Mouse (Mus musculus) megakaryocyte progenitor cell, adult 5-6 weeks (primary cell): ENCODE results near the gene Rbm14. TPM values are rescaled to one million over a fixed set of nuclear protein-coding genes. Genes with fewer than 3 reads are reported as not detected.

Experiments used
- ATAC-seq: replicated peaks from 2 replicates; pipeline ENCODE4 v1.8.0; 2016; ENCODE audit warnings: mild to moderate bottlenecking, moderate TSS enrichment, inconsistent platforms; ENCODE audit not compliant: poor library complexity
- total RNA-seq, 2 experiments: library from RNA; stranded (forward) in 1 of 2; stranded (reverse) in 1 of 2; fragments of 157-497, 149-512 nt in 1 of 2; fragments of 200-1000 nt in 1 of 2; gene quantifications; 2 replicates each; pipeline versions ENCODE4 v1.2.3 to v1.2.4; 2015 to 2017

The Rbm14 gene
- total RNA-seq (2015) = 42.7 and 45.9 TPM in 2 replicates
- 18.9 and 20.8 TPM in 2 replicates for total RNA-seq (2017)

- peak; percentile 92 for ATAC-seq
These were observed at the start of gene Rbm14, which contains the start of gene Gm21992 for GRCm38 (mm10) chr19:4811063-4811908. Gene Rbm14 (minus strand): TSS chr19:4811634. Gene Gm21992 (minus strand): TSS chr19:4811612.

GRCm38 (mm10) chr19:4859081-4859480 is 47.6 kb upstream of the Rbm14 start:
- peak; percentile 96 for ATAC-seq

DNA sequence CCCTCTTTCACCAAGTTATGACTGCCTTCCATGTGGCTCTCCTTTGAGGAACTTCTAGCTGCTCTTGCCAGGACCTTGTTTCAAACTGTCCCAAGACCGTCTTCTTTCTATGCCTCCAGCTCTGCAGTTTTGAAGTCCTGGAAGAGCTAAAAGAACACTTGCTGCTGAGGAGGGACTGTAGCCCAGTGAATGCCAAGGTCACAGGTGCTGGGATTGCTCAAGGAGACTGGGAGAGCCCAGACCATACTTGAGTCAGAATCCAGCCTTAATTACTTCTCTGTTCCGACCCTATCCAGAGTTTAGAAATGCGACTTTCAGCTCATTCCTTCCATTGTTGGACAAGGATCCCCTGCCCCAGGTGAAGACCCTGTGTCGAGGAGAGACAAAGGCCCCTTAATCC is 44.5 kb upstream of the Rbm14 start:
- ATAC-seq = no peak

- no peak for ATAC-seq
These were observed 44.0 kb upstream of the Rbm14 start for GRCm38 (mm10) chr19:4855470-4855820.

- ATAC-seq = peak; percentile 54
These were observed 43.4 kb upstream of the Rbm14 start, which contains the start of gene Ctsf for GRCm38 (mm10) chr19:4854552-4855469. Gene Ctsf (plus strand): TSS chr19:4855130.

DNA sequence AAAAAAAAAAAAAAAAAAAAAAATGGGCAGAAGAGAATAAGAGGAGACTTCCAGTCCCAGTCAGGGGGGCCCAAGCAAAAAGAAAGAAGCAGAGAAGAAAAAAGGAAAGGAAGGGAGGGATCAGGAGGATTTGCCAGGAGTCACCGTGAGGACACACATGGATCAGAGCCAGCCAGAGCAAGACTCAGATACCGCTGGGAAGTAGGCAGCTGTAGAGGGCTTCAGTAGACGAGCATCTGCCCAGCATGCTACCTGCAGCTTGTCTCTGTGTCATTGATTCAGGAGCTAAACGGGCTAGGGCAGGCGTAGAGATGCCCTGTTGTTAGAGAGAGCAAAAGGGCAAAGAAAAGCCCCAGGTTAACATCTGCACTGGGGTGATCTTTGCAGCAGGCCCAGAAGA is 38.8 kb upstream of the Rbm14 start:
- ATAC-seq = no peak

GRCm38 (mm10) chr19:4849800-4850199 is 38.4 kb upstream of the Rbm14 start:
- ATAC-seq = no peak

- peak; percentile 83 for ATAC-seq
These were observed 36.1 kb upstream of the Rbm14 start for GRCm38 (mm10) chr19:4847490-4847889.

- ATAC-seq = no peak
These were observed 34.4 kb upstream of the Rbm14 start for GRCm38 (mm10) chr19:4845846-4846245.

DNA sequence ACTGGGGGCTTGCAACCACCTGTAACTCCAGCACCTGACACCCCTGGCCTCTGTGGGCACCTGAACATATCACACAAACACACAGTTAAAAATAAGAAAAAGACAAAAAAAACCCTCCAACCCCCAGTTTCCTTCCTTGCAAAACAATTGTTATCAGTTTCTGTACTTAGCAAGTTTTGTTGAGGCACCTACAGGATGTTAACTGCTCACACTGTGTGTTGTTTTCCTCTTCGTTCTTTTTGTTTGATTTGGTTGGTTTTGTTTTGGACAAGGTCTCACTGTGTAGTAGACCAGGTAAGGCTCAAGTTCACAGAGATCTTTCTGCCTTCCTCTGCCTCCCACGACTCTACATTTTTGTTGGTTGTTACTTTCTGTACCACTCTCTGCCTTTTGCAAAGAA is 31.2 kb upstream of the Rbm14 start:
- ATAC-seq = no peak

GRCm38 (mm10) chr19:4840848-4841247 is 29.4 kb upstream of the Rbm14 start:
- ATAC-seq = no peak

DNA sequence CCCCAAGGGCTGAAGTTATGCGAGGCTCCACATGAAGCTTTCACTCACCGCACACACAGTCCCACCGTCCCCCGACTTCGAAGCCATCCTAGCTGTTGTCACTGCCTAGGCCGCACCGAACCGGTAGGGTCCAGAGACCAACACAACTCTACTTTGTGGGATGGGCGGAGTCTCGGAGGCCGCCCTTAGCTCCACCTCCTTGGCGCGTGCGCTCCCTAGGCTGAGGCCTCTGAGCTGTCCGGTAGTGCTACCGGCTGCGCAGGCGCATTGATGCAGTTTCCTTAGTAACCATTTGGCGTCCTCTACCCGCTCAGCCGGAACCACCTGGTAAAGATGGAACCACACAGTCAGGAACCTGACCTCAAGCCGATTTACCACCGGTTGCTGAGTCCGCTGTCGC is 27.7 kb upstream of the Rbm14 start, which contains the start of the genes Ccs and Ccdc87:
Gene Ccs, minus strand, starts transcription at position 184 of the 400 bp plus-strand sequence.
Gene Ccdc87, plus strand, starts transcription at position 218 of the 400 bp plus-strand sequence.
- peak; percentile 98 for ATAC-seq

DNA sequence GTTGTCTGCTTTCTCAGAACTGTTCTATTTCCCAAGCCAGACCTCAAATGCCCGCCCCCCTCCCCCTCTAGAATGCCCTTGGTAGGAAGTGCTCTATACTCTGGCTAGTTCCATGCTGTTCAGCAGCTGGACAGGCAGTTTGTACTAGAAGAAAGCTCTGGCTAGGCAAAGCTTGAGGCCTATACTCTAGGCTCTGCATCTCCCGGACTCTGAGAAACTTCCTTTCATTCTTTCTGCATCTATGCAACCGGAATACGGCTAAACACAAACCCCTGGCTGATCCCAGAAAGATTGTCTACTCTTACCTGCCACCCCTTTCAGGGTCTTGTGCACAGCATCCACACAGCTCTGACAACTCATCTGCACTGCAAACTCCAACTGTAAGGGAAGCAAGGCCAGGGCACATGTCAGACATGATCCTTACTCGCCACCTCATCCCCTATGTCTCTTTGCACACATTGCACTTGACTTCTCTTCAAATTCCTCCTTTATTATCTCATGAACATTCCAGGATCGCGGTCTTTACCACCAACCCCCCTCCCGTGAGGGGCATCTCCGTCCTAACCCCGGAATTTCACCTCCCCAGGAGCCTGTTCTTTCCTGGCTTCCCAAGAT is 27.2 kb upstream of the Rbm14 start:
- no peak for ATAC-seq

DNA sequence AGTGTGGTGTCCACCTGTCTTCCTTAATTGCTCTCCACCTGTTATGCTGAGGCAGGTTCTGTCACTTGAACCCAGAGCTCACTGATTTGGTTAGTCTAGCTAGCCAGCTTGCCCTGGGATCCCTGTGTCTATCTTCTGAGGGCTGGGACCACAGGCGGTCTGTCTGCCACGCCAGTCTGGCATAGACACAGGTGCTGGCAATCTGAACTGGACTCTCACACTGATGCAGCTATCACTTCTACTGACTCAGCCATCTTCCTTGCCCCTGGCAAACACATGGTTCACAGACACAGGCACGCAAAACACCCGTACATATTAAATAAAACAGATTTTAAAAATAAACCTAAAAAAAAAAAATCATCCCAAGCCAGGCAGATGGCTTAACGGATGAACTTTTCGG is 25.6 kb upstream of the Rbm14 start:
- no peak for ATAC-seq

GRCm38 (mm10) chr19:4836096-4836495 is 24.7 kb upstream of the Rbm14 start:
- no peak for ATAC-seq

DNA sequence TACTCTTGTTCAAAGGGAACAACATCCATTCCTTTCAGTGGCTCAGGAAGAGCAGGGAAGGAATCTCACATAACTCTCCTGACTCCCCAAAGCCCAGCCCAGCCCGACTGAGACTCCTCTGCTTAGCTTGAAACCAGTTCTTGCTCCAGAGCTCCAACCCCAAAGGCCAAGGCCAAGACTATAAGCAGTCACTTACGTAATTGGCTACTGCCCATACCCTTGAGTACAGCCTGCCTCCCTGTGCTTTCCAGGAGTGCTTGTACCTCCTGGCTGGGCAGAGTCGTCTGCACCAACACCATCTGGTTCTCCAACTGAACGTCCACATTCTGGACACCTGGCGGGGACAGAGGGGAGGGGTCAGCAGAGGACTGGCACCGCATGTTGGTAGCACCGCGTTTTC is 22.5 kb upstream of the Rbm14 start:
- ATAC-seq = no peak

DNA sequence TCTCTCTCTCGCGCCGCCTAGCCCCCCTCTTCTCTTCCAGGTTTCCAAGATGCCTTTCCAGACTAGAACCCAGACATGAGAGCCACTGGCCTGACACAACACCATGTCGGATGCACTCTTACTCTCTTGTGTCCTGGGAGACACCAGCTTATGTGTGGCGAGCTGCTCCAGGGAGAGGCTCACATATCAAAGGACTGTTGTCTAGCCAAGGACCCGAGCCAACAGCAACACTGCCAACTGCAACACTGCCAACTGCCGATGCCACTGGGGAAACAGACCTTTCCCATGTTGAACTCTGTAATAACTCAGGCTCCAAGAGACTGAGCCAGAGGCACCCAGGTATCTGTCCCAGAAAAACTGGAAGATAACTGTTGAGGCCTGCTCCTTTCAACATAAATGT is 17.7 kb upstream of the Rbm14 start:
- no peak for ATAC-seq

DNA sequence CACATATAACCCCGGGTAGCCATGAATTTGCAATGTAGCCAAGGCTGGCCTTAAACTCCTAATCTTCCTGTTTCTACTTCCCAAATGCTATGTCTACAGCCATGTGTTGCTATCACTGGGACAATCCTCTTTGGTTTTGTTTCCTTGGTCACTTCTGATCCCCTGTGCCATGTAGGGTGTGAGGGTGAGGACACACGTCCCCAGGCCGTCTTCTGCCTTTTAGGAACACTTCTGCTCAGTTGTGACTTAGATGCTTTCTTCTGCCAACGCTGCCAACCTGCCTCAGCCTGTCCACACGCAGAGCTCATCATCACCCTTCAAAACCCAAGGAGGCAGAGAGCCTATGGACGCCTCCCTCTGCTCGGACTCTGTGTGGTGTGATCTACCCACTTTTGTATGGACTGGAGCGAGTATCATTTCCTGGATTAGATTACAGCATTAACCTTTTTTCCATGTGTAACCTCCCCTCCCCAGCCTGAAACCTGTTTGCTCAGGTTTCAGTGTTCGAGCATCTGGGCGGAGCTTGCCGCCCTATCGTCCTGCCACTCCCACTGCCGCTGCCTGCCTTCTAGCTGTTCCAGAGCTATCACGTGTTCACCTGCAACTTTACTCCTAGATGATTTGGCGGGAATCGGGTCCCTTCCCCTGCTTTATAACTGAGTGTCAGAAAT is 17.1 kb upstream of the Rbm14 start:
- no peak for ATAC-seq

GRCm38 (mm10) chr19:4820678-4821303 is 9.4 kb upstream of the Rbm14 start:
- ATAC-seq = no peak
